Mouse (Mus musculus): Measurements from ENCODE around the gene Ngrn.

The Ngrn gene

GRCm38 (mm10) chr7:80264606-80265005, 3.6 kb downstream of the Ngrn start:
- DNase-seq, result no peak

- no peak for DNase-seq
Measured at GRCm38 (mm10) chr7:80267764-80268163, 6.7 kb downstream of the Ngrn start.

GRCm38 (mm10) chr7:80268897-80269750, 8.1 kb downstream of the Ngrn start, which contains the start of gene Vps33b:
Vps33b (plus strand) TSS chr7:80269649.
- DNase-seq, result peak; percentile 98

- DNase-seq, result no peak
Measured at GRCm38 (mm10) chr7:80269751-80270255, 8.8 kb downstream of the Ngrn start.

- DNase-seq, result no peak
Measured at GRCm38 (mm10) chr7:80273456-80273855, 12.4 kb downstream of the Ngrn start.

GRCm38 (mm10) chr7:80276374-80276773, 15.4 kb downstream of the Ngrn start:
- no peak for DNase-seq

- no peak for DNase-seq
Measured at GRCm38 (mm10) chr7:80280032-80280431, 19.0 kb downstream of the Ngrn start.

GRCm38 (mm10) chr7:80280998-80281397, 20.0 kb downstream of the Ngrn start:
- DNase-seq, result no peak

GRCm38 (mm10) chr7:80281646-80282045, 20.6 kb downstream of the Ngrn start:
- no peak for DNase-seq

- DNase-seq, result no peak
Measured at GRCm38 (mm10) chr7:80283226-80283918, 22.4 kb downstream of the Ngrn start.

- no peak for DNase-seq
Measured at GRCm38 (mm10) chr7:80284391-80284790, 23.4 kb downstream of the Ngrn start.

- no peak for DNase-seq
Measured at GRCm38 (mm10) chr7:80285725-80286124, 24.7 kb downstream of the Ngrn start.

- no peak for DNase-seq
Measured at GRCm38 (mm10) chr7:80287736-80288135, 26.7 kb downstream of the Ngrn start.

GRCm38 (mm10) chr7:80294062-80294763, 33.2 kb downstream of the Ngrn start, which contains the start of gene Prc1:
Prc1 (plus strand) TSS chr7:80294450.
- peak; percentile 100 for DNase-seq

- DNase-seq, result no peak
Measured at GRCm38 (mm10) chr7:80294764-80295648, 34.0 kb downstream of the Ngrn start.

- DNase-seq, result no peak
Measured at GRCm38 (mm10) chr7:80296462-80296861, 35.4 kb downstream of the Ngrn start.

- DNase-seq, result no peak
Measured at GRCm38 (mm10) chr7:80297041-80297440, 36.0 kb downstream of the Ngrn start.

- DNase-seq, result no peak
Measured at GRCm38 (mm10) chr7:80298754-80299153, 37.7 kb downstream of the Ngrn start.

- no peak for DNase-seq
Measured at GRCm38 (mm10) chr7:80299568-80299967, 38.6 kb downstream of the Ngrn start.

GRCm38 (mm10) chr7:80301522-80301921, 40.5 kb downstream of the Ngrn start:
- no peak for DNase-seq

GRCm38 (mm10) chr7:80307766-80308165, 46.8 kb downstream of the Ngrn start:
- DNase-seq, result no peak

- no peak for DNase-seq
Measured at GRCm38 (mm10) chr7:80310771-80311170, 49.8 kb downstream of the Ngrn start.
